Mouse (Mus musculus) small intestine, adult 2 months (tissue): ENCODE data around the gene Naa38. TPM values are rescaled to one million over a fixed set of nuclear protein-coding genes. Genes with fewer than 3 reads are reported as not detected.

Source experiments
- H3K27ac ChIP-seq: fragments of 200-500 bp; 2 replicates; pipeline ENCODE4 v1.5.1; 2012; ENCODE audit warnings: low read depth, low read length, control low read depth, inconsistent platforms; ENCODE audit not compliant: insufficient read depth
- H3K27me3 ChIP-seq: fragments of 200-500 bp; 2 replicates; pipeline ENCODE4 v1.6.1; 2012; ENCODE audit warnings: mild to moderate bottlenecking, moderate library complexity, low read length, inconsistent platforms; ENCODE audit not compliant: control insufficient read depth, insufficient read depth
- H3K36me3 ChIP-seq: fragments of 200-500 bp; 2 replicates; pipeline ENCODE4 v1.6.1; 2012; ENCODE audit warnings: mild to moderate bottlenecking, low read length, control low read depth, inconsistent platforms; ENCODE audit not compliant: control insufficient read depth, insufficient read depth
- H3K4me1 ChIP-seq: fragments of 200-500 bp; 2 replicates; pipeline ENCODE4 v1.6.1; 2012; ENCODE audit warnings: low read length, inconsistent platforms, mixed read lengths; ENCODE audit not compliant: control insufficient read depth, insufficient read depth, insufficient read length
- H3K4me3 ChIP-seq: fragments of 200-500 bp; 2 replicates; pipeline ENCODE4 v1.5.1; 2012; ENCODE audit warnings: low read depth, mild to moderate bottlenecking, control low read depth, inconsistent platforms, low read length, moderate library complexity
- CTCF ChIP-seq: fragments of 200-500 bp; IDR thresholded peaks from 2 replicates; pipeline ENCODE4 v1.5.1; 2012; ENCODE audit warnings: low read depth, mild to moderate bottlenecking, control low read depth, inconsistent platforms, low read length, moderate library complexity, mixed read lengths; ENCODE audit not compliant: insufficient replicate concordance, insufficient read length; ENCODE audit errors: extremely low read depth
- POLR2A ChIP-seq: fragments of 200-500 bp; IDR thresholded peaks from 2 replicates; pipeline ENCODE4 v1.6.1; 2012; ENCODE audit warnings: low read depth, mild to moderate bottlenecking, control low read depth, inconsistent platforms, low read length, moderate library complexity
- WGBS: fragments of 180-500 bp; shearing (Covaris S2); methylation state at CpG from one replicate; pipeline ENCODE4 v1.1.7; 2018; 5-methylcytosine and 5-hydroxymethylcytosine counted together
- polyA plus RNA-seq: library from polyadenylated mRNA; depleted of rRNA; stranded (reverse); fragments of >200 nt; gene quantifications from 2 replicates; pipeline ENCODE4 v1.2.3, GENCODE M21; 2012

The Naa38 gene
- polyA plus RNA-seq, 1 experiment, result 163 TPM

- Histone ChIP-seq H3K4me1 (peaks cover 4% of the 10 kb centered on the region; the same call in 1 of the 2 replicates), H3K27ac (no peak overlapping the region), H3K36me3 (peaks cover 71% of the 10 kb centered on the region), H3K4me3 (no peak overlapping the region), H3K27me3 (no peaks in the 10 kb centered on the region)
- TF ChIP-seq POLR2A (no peak), CTCF (no peak)
- 88% methylated on average over 12 of the region's 12 CpGs for WGBS
These were observed 6.7 kb downstream of the Naa38 start for GRCm38 (mm10) chr11:69401987-69402386.

DNA sequence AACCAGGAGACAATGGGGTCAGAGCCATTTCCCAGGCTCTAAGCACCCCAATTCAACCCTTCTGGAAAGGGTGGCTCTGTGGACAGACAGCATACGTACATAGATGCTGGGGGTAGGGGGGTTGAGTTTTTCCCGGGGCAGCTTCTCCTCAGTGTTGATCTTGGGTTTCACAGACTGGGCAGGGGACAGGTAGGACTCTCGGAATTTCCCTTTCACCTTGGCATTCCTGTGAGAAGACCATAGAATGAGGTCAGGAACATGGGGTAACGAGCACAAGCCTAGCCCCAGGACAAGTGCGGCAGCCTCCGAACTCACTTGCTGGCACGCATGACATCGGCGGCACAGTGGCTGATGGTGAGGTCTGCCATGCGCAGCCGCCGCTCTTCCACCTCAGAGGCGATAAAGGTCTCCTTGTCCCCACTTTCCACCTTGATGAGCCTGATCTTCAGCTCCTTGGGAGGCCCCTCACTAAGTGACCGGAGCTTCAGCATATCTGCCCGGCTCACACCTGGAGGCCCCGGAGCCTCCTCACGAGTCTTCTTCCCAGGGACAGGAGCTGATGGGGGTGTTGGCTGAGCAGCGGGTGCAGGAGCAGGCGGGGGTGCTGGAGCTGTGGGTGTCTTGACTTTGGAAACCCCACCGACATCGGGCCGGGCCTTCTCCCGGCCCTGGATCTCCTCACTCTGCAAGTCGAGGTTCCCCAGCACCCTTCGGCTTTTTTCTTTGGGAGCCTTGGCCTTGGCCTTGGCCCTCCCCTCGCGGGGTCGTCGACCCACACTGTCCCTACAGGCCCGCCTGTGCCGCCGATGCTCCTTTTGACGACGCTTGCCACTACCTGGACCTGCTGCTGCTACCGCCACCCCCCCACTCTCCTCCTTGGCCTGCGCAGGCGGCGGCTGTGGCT lies 8.7 kb downstream of the Naa38 start:
- WGBS, result 91% methylated on average over 38 of the region's 38 CpGs
- Histone ChIP-seq H3K4me3 (no peak overlapping the region), H3K4me1 (peaks cover 15% of the 10 kb centered on the region), H3K27ac (no peak overlapping the region), H3K36me3 (peaks cover 82% of the 10 kb centered on the region), H3K27me3 (no peaks in the 10 kb centered on the region)
- no peak for TF ChIP-seq CTCF
- TF ChIP-seq POLR2A, result no peak

GRCm38 (mm10) chr11:69404595-69405396 lies 9.5 kb downstream of the Naa38 start:
- Histone ChIP-seq H3K4me1 (peaks cover 15% of the 10 kb centered on the region), H3K36me3 (peaks cover 76% of the 10 kb centered on the region), H3K4me3 (no peak overlapping the region), H3K27me3 (no peaks in the 10 kb centered on the region), H3K27ac (no peak overlapping the region)
- 91% methylated on average over 24 of the region's 24 CpGs for WGBS
- TF ChIP-seq CTCF (no peak), POLR2A (no peak)

GRCm38 (mm10) chr11:69405397-69406200 lies 10.3 kb downstream of the Naa38 start:
- no peak overlapping the region for H3K27ac ChIP-seq
- WGBS, result 92% methylated on average over 24 of the region's 24 CpGs
- no peak for TF ChIP-seq CTCF
- no peak for TF ChIP-seq POLR2A
- H3K4me1 ChIP-seq, result peaks cover 15% of the 10 kb centered on the region
- H3K4me3 ChIP-seq, result no peak overlapping the region
- peaks cover 68% of the 10 kb centered on the region for H3K36me3 ChIP-seq
- no peaks in the 10 kb centered on the region for H3K27me3 ChIP-seq

DNA sequence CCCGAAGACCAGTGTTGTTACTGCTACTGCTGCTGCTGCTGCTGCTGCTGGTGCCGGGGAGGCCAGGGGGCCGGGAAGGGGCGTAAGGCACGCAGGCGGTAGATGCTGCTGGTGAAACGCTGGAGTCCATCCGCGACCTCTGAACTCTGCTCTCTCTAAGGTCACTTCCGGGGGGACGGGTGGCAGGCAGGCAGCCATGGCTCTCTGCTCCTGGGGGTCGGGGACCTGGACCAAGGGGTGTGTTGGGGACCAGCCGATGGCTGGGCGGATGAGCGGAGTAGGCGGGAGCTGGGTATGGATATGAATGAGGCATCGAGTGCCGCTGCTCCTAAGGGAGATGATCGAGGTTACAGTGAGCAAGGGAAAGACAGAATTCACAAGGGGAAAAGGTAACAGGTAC lies 11.0 kb downstream of the Naa38 start:
- WGBS, result 90% methylated on average over 19 of the region's 19 CpGs
- H3K4me1 ChIP-seq, result peaks cover 15% of the 10 kb centered on the region
- peaks cover 63% of the 10 kb centered on the region for H3K36me3 ChIP-seq
- H3K27me3 ChIP-seq, result no peaks in the 10 kb centered on the region
- H3K27ac ChIP-seq, result no peak overlapping the region
- no peak overlapping the region for H3K4me3 ChIP-seq
- TF ChIP-seq POLR2A (no peak), CTCF (no peak)

DNA sequence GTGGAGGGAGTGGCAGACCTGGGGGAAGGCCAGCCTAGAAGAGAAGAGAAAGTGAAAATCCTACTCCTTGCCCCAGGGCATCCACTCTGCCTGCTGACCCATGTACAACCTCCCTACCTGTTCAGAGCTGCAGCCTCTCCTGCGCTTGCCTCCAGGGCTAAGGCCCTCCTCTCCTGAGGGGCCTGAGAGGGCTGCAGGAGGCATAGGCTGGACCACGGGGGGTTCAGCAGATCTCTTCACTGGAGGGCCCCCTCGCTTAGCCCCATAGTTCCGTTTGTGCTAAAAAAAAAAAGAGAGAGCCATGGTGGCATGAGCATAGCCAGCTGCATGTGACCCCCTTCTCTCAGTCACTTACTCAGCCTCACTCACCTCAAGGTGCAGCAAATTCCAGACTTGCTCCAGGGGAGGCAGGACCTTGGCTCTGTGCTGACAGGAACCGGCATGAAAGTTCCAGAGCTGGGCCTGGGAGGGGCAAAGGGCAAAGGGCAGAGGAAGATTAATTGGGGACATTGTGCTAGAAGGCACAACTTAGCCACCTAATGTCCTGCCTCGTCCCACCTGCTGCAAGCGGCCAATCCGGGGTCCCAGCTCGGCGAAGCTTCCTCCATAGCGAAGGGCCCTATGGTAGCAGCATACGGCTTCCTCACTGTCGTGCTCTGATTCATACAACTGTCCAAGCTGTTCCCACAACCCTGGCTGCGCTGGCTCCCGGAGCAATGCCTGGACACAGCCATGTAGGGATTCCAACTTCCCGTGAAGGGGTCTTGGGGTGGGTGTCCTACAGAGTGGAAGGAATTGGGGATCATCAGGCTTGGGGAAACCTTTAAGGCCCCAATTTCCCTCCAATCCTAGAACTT lies 11.8 kb downstream of the Naa38 start:
- Histone ChIP-seq H3K27me3 (no peaks in the 10 kb centered on the region), H3K27ac (no peak overlapping the region), H3K4me1 (peaks cover 17% of the 10 kb centered on the region), H3K4me3 (no peak overlapping the region), H3K36me3 (peaks cover 55% of the 10 kb centered on the region)
- TF ChIP-seq CTCF (no peak), POLR2A (no peak)
- WGBS, result 74% methylated on average over 16 of the region's 16 CpGs
